Mouse (Mus musculus) T-helper 1 cell (primary cell): ENCODE results near the gene Immp1l.

Experiments used
- in situ Hi-C: fragments of 300-600 bp; cut with MboI, MseI; formaldehyde crosslinking; loops from one replicate; pipeline ENCODE4 v1.15.1; 2025; ENCODE audit warnings: high pct_unique_total_duplicates

Gene Immp1l

DNA sequence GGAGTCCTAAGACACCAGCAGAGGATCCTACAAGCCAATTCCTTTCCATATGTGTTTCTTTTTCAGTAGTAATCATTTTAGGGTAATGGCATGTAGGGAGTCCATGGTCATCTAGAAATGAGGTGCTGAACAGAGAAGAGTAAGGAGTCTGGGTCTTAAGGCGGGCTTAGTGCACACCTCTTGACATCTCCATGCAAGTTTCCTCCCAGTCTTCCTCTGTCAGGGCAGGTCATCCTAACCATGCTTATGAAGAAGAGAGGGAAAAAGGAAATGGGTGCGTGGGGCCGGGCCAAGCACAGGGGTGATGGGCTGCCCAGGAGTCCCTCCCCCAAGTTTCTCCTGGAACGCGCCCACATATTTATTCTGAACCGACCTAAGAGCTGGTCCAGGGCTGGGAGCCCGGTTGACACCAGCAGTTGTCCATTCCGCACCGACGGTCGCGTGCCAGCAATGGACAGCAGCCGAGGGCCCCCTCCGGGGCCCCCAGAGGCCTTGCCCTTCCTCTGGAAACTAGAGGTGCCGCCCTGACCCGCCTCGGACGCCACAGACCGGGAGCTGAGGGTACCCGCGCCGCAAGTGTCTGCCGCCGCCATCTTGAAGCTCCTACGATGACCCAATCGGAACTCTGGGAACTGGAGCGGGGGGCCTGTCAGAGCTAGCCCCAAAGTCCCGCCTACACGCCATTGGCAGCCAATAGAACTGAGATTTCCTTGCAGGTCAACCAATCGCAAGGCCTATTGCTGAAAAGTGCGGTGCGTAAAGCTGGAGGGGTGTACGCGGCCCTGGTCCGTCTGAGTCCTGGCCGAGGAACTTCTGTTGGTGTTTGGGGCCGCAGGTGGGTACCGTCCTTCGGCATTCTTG is at the start of gene Immp1l, which contains the start of gene Elp4:
Gene Immp1l (plus strand): TSS at position 743 of the 861 bp plus-strand sequence.
Gene Elp4 (minus strand): TSS at position 669 of the 861 bp plus-strand sequence.
- in situ Hi-C loops = no loop called here

DNA sequence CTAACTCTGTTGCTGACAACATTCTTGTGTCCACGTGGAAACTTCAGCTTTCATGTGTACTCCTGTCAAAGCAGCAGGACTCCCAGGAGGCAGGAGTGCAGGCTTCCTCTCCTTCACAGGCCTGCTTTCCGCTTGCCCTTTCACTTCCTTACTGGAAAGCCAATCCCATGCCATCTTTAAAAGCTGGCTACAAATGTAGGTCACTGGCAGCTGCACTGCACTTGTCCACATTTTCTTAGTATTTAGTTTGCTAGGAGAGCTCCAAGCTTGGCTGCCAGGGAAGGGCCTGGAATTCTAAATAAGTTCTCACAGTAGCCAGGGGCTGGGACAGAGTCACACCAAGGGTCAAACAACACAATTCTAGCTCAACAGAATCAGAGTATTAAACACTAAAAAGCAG is 49.7 kb upstream of the Immp1l start:
- in situ Hi-C loops = no loop called here

DNA sequence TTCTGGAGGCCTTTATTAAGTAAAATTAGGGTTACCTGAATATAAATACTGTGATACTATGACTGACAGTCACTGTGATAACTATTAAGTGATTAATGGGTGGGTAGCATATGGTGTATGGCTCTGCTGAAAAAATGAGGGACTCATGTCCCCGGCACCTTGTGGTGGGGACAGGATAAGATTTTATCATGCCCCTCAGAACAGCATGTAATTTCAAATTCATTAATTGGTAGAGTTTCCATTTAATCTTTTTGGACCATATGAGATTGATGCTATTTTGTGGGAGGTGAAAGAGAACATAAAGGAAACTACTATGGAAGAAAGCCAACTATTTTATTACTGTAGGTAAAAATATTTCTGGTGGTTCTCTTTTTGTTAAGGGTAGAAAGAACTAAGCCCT is 31.0 kb upstream of the Immp1l start:
- in situ Hi-C loops = no loop called here

DNA sequence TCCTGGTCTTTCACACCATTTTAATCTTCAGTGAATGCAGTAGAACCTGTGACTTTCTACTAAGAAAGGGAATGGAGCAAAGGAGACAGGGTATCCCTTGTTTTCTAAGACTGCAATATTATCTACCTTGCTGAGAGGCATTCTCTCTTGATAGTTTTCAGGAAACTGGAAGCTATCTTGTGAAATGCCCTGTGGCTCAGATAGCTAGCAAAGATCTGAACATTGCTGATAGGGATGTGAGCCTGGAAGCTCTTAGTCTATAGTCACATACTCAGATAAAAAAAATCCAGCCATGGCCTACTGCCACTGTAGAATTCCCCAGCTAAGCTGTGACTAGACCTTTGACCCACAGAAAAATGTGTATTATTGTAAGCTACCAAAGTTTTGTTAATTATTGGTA is 13.6 kb upstream of the Immp1l start:
- in situ Hi-C loops = no loop called here

DNA sequence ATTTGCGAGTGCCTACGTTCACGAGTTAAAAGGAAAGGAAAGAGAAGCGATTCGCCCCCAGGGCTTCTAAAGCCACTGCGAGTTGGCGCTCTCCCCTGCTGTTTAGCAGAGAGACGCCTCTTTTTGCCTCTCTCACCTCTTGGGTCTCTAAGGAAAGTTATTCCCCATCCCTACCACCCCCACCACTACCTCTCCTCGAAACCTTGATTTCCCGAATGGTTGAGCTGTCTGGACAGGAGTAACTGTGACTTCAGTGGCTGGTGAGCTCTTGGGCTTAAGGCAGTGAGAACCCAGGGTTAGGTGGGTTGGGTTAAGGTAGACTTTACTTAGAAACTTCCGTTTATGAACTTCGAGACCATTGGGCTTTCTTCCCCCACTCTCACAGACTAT is 314 bp downstream of the Immp1l start:
- in situ Hi-C loops = no loop called here

DNA sequence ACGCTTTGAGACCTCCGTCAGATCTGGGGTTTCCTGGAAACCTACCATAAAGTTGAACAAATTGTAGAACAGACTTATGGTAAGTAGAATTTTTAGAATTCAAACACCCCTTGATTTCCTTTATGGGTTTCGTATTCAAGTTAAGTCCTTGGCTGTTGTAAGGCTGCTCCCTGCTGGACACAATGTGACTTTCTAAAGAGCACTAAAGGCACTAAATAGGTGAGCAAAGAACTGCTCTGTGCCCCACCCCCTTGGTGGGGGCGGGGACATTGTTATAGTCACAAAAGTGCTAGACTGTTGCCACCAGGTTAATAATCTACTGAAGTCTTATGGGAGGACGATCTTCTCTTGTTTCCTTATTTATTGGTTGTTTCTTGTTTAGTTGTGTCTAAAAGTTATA is 3.9 kb downstream of the Immp1l start:
- in situ Hi-C loops = no loop called here

DNA sequence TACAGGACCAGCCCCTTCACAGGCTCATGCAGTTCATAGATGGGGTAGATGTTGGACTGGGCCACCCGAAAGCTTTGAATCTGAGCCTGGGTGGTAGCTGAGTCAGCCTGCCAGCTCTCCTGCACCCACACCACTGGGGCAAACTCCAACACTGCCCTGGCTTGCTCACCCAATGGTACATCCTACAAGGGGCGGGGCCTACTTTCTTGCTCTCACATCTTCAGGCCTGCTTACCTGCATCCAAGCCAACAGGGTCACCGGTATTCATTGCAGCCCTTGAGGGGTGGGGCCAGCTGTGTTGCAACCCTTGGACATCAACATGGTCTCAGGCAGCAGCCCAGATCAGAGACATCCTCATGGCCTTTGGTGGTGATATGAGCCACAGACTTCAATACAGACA is 6.2 kb downstream of the Immp1l start:
- in situ Hi-C loops = loop anchor here (10.0 kb wide), 1 partner anchor 226 kb away; no protein-coding TSS in a partner anchor

DNA sequence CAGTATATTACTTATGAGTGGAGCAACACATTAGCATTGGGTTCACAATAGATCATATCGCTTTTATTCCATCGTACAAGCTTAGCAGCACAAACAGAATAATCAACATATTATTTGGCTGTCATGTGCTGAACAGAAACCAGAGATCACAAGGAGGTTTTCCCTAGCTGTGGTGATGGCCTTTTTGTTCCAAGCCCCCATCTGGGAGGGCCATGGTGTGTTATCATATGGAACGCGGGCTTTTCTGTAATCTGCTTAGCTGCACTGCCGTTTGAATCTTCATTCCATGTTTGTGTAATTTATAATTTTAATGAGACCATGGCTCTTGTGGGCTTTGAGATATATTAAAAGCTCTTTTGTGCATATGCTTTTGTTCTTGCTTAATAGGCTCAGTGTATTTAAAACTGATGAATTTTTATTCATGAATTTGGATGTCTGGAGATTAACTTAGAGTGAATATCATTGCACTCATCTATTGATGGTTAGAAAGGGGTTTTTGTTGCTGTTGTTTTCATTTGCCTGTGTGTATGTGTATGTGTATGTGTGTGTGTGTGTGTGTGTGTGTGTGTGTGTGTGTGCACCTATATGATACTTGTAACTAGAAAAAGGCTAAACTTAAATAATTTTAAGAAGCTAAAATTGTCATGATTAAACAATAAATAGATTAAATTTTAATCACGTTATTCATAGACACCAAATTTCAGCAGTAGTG is 9.4 kb downstream of the Immp1l start:
- in situ Hi-C loops = loop anchor here (10.0 kb wide), 1 partner anchor 229 kb away; no protein-coding TSS in a partner anchor

DNA sequence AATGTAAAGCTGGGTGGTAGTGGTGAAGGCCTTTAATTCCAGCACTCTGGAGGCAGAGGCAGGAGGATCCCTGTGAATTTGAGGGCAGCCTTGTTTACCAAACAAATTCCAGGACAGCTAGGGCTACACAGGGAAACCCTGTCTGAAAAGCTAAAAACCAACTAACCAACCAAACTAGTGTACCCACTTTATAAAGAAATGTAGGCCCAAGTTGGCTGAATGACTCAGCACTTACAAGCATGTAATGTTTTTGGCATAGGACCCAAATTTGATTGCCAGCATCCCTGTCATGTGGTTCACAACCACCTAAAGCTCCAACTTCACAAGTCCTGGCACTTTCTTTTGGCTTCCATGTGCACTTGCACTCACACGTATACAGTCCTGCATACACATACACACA is 12.2 kb downstream of the Immp1l start:
- in situ Hi-C loops = loop anchor here (10.0 kb wide), 1 partner anchor 232 kb away; no protein-coding TSS in a partner anchor

DNA sequence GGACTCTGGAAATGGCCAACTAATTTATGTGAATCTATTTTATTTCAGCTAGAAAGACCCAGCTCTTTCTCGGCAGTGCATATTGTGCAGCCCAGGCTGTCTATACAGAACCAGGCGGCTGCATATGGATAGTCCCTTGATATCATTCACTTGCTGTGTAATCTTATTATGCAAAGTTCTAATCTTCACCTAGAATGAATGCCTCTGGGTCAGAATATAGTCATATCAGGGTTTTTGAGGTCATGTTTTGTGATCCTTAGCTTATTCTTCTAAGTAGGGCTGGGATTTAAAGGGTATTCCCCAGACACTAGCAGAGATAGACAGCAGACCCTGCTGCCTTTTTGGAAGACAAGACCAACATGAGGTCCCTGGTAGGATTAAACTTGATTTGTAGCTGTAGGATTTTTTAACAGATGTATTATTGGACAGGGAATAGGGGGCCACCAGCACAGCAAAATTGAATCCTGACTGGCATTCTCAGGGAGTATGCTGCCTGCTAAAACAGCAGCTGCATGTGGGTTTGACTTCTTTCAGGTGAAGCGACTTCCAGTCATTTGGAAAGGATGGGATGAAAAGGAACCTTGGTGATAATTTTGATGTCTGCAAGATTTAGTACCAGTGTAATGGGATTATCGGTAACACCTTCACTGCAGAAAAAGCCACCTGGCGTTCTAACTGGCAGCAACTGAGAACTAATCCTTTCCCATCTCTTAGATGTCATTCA is 13.3 kb downstream of the Immp1l start:
- in situ Hi-C loops = loop anchor here (10.0 kb wide), 1 partner anchor 233 kb away; no protein-coding TSS in a partner anchor

DNA sequence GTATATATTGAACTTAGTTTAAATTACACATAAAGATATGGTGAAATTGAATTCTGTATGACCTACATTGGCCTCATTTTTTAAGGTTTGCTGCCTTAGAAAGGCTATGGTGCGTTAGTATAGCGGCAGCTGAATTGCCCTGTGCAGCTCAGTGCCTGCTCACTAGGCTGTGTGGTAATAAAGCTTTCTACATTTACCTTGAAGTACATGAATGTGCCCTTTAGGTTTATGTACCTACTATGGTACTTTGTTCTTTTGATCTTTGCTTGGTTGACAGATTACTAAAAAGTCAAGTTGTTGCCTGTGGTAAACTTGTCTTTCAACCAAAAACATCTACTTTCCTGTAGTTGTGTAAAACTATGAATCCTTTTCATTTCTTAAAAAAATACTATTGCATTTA is 45.7 kb downstream of the Immp1l start:
- in situ Hi-C loops = no loop called here

DNA sequence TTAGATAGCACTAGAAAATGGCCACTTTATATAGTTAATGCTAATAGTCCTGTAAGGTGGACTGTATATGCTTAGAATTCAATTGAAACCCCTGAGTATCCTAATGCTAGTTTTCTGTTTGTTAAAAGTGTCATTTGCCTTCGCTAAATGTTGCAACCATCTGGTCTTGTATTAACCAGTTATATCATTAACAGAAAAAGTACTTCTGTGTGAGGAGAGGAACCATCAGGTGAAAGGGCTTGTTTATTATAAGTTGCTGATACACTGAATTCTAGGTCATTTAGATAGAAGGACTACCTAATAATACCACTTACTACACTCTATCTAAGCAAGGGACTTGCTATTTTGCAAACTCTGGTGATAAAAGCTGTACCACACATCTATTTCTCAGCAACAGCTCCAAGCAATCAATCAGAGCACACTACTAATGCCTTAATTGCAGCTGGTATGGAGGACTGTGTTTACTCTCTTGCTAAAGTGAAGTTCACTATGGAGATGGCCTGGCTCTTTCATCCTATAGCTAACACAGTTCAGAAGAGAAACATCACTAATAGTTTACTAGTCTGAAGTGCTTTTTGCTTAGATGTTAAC is 47.0 kb downstream of the Immp1l start:
- in situ Hi-C loops = no loop called here

DNA sequence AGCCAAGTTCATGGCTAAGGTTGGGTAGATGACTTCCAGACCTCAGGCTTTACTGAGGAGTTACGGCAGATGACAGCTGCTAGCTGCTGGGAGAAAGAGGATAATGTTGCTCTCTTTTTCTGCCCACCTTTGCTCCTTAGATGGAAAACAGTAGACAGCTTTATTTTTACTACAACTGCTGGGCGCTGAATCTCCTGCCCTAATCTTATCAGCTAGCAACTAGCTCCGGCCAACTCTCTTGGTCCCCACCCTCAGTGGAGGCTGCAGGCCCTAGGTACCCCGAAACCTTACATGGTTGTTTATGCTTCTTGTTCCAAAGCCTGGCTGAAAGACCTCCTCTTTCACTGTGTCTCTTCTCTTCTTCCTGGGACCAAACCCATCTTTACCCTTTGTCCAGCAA is 49.4 kb downstream of the Immp1l start:
- in situ Hi-C loops = no loop called here

DNA sequence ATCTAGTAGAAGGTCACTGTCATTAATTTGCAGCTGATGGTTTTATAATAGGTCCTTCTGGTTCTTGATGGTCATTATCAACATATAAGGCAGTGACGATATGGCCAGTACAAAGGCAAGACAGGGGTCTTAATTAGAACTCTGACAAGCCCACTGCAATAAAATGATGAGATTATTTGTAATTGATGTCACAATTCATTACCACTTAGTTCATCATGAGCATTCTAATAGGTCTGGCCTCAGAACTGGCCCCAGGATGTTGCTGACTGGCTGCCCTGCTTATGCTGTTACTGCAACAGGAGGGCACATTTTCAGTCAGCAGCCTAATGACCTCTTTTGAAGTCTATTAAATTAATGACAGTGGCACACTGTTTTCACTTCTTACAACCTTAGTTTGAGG is 59.0 kb downstream of the Immp1l start:
- in situ Hi-C loops = no loop called here

DNA sequence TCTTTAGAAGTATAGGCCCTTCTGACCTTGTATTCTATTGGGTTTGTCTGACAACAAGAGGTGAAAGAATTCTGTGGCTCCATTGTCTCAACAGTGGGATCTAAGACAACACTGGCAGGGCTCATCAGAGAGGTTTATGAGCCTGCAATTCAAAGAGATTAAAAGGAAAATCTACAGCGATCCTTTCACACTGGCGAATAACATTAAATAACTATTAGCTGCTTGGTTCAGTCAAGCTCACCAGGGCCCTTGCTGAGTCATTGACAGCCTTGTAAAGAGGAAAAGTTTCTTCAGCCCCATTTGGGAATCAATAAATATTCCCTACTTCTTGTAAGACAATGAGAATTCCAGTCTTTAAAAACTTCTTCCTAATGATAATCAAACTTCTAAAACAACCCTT is 69.5 kb downstream of the Immp1l start:
- in situ Hi-C loops = no loop called here

DNA sequence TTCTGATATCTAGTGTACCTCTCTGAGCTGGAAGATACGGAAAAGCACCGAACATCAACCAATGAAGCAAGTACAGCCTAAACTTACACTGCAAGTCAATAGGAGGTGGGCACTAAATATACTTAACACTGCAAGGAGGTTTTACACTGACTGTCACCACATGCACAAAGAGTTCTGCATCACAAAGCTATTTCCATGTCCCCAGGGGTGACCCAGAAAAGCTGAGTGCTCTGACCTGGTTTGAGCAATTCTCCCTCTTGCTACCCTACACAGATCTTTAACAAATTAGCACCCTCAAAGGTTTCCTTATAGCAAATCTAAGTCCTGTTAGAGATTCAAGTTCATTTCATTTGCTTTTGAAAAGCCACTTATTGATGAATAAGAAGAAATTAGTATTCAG is 73.6 kb downstream of the Immp1l start:
- in situ Hi-C loops = no loop called here

DNA sequence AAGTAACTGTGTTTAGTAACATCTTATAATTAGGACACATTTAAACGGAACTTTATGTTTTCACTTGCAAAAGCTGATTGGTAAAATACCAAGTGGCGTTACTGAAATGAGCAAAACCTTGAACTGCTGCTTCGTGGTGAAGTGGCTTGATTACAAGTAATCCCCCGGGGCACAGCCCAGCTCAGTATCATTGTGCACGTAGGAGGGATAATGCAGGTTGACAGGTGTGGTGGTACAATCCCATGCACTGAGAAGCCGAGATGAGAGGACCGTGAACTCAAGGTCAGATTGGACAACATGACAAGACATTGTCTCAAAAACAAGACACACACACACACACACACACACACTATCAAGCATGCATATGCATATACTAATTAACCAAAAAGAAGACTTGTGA is 80.8 kb downstream of the Immp1l start:
- in situ Hi-C loops = loop anchor here (5.0 kb wide), 1 partner anchor 58 kb away; no protein-coding TSS in a partner anchor

DNA sequence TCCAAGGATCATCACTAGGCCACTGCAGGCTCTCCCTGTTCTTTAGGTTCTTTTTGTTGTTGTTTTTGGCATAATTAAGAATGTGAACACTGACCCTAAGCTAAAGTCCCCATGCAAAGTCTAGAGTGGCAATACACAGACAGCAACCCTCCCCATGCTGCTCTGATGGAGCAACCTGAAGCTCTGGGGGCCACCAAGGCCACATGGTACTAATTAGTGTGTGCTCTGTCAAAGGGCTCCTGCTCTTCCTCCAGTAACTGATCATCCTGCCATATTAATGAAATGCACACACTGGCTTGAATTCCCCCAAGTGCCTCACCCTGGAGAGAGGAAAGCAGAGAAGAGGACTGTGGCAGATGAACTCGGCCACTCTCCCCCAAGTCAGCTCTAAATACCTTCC is 82.7 kb downstream of the Immp1l start:
- in situ Hi-C loops = loop anchor here (5.0 kb wide), 1 partner anchor 60 kb away; no protein-coding TSS in a partner anchor

DNA sequence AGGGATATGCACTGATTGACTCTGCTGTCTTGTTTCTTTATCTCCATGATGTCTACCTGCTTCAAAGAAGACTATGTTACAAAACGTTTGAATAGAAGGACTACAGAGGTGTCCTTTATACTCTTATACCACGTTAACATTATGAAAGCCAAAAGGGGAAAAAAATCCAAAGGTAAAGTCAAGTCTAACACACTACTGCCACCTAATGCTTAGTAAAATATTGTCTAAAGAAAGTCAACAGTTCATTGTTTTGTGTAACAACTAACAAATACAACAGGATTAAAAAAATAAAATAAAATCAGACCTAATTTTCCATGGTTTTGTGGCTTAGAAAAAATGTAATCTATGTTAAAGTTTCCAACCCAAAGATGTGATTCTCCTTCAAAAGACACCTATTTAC is 83.6 kb downstream of the Immp1l start:
- in situ Hi-C loops = loop anchor here (5.0 kb wide), 1 partner anchor 61 kb away; no protein-coding TSS in a partner anchor

DNA sequence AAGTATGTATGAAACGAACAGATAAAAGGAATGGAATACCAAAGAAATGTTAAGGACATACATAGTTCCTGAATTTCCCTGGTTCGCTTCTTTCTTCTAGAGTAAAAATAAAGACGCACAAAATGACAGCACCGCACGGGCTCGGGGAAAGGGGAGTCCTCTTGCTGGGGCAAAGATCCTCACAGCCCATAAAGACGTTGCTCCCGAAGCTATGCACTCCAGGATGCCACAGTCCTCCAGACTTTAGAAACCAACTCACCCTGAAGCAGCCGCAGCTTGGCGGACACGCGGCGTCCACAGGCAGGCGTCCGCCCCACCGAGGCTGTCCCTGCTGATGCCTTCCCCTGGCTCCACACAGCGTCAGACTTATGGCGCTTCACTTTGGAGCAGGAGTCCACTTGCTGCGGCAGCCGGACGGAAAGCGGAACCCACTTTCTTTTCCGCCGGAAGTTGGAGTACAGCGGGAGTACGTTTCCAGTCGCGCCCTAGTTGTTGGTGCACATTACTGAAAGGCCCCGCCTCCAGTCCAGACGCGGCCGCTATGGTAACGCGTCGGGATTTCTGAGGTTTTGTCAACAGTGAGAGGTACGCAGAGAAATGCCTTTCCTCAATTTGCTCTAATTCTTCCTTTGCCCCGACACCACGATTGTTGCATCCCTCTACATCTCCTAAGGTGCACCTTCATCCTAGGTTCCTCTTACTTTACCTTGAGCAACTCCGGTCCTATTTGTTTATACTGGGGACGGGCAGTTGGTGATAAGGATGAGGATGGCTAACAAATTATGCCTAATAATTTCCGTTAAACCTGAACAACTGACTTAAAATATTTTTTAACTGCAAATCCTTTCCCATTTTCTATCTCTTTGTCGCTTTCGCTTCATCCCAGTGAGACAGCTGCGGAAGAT is 98.6 kb downstream of the Immp1l start, which contains the start of gene Dnajc24:
Gene Dnajc24 (minus strand): TSS at position 715 of the 905 bp plus-strand sequence.
- in situ Hi-C loops = no loop called here
